Mouse (Mus musculus) cerebellum, postnatal 36 days (tissue): ENCODE data around the gene Txndc9.

ENCODE experiments used
- DNase-seq, 2 experiments: peaks; one replicate each; pipeline ENCODE4 v3.0.0; 2021 to 2022; ENCODE audit warnings: mixed read lengths in 2 of 2

The Txndc9 gene

DNA sequence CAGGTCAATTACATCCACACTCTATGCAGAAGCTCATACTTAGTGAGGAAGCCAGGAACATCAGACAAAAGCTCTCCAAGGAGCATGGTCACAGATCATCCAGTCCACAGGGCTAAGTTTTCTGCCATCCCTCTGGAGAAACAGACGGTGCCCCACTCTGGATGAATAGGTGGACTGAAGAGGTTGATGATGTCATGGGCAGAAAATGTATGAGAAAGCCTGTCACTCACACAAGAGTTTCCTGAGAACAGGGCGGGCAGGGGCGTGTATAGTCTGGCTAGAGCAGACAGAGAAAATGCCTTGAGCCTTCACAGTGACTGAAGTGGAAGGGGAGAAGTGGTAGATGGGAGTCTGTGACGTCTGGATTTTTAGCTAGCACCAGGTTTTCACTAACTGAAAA is 26.2 kb downstream of the Txndc9 start:
- DNase-seq = no peak

DNA sequence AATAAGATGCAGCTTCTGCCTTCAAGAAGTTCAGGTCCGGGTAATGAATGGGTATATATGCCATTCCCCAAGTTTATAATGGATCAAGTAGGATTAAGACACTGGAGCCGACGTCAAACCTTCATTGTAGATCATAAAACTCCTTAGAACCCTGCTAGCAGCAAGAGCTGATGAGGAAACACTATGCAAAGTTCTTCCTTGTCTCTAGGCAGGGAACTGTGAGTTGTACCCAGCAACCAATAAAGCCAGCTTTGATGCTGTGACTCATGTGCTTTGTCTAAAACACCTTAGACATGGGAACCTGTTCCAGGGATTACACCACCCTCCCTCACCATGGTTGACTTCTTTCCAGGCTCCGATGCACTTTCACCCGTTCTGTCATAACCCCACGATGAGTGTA is 28.9 kb downstream of the Txndc9 start:
- DNase-seq = no peak

DNA sequence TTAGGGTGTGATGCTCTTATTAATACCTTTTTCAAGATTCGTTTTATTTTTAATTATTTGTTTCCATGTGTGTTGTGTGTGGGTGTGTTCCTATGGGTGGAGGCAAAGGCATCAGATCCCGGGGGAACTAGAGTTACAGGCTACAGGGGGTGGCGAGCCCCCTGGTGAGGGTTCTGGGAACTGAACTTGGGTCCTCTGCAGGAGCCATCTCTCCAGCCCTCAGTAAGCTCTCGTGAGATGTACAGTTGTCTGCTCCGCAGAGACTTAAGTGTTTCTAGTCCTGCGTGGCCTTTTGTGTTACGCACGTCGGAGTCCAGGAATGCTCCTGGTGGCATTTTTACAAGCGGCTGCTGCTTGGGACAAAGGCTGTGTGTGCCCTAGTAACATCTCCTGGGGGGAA is 32.1 kb downstream of the Txndc9 start:
- DNase-seq = no peak

DNA sequence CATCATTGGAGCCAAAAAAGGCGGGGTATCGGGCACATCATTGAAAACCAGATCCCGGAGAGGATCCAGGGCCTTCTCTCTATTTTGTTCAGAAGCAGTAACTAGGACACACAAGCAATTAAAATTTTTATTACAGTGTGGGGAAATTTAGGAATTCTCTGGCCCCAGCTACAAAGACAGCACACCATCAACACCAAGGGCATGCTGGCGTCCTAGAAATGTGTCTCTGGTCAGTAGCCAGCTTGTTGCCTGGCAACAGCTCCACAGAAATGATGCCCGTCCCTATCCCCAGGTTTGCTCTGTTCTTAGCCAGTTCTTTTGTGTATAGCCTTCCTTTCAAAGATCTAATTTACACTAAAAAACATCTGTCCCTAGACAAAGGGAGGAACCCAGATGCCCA is 38.2 kb downstream of the Txndc9 start:
- DNase-seq = peak; percentile 21 to 23

DNA sequence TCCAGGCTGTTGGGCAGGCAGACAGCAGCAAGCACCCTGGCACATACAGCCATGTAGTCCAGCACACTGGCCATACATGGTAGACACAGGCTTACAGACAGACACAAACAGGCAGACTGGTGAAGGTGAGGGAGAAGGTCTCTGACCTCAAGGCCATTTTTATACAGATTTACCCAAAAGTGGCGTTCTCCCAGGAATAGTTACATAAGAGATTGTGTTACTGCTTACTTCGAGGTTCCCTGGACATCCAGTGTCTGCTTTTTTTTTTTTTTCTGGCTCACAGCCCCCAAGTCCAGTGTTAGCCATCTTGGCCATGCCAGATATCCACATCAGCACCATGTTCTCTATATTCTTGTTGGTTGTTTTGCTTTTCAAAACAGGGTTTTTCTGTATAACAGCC is 39.2 kb downstream of the Txndc9 start:
- no peak for DNase-seq

DNA sequence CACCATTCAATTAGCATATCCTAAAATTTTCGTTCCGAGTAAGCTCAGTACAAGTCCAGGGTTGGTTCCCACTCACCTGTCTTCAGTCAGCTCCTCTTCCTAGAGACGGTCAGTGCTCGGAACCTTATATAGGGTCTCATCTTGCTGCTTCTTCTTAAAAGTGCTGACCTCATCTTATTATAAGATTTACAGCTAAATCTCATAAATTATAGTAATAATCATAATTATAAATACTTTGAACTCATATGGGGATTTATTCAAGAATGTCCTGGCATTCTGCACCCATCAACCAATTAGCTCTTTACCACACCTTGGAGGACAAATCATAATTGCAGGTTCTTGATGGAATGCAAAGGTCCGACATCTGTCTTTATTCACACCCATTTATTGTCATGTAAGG is 40.0 kb downstream of the Txndc9 start, which contains the start of gene Lyg1:
Gene Lyg1, minus strand, starts transcription at position 101 of the 400 bp plus-strand sequence.
- no peak for DNase-seq

DNA sequence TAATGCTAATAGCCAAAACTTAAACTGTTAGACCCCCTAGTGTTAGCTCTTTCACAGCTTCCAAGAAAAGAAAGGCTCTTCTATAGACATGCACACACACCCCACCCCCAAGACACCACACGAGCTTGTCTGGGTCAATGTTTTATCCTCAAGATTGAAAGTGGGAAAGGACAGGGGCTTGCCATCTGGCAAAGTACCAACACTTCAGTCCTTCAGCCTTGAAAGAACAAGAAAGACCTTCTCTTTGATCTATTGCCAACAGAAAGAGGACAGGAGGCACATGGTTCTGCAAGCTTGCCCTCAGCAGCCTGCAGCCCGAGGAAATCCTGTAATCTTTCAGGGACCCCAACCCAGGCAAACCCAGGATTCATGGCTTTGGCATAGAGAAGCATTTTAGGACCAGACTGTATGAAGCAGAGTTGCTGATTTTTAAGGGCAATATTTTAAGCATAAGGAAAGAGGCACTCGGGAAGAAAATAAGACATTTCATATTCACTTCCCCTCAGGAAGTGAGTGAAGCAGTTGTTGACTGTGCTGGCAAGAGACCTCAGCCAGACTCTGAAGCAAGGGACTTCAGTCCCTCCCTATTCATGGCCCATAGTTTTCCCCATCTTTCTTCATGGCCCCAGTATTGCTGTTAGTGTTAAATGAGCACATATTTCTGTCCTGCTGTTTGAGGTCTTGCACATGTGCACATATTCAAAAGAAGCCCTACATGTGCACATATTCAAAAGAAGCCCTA is 40.8 kb downstream of the Txndc9 start:
- DNase-seq = no peak

DNA sequence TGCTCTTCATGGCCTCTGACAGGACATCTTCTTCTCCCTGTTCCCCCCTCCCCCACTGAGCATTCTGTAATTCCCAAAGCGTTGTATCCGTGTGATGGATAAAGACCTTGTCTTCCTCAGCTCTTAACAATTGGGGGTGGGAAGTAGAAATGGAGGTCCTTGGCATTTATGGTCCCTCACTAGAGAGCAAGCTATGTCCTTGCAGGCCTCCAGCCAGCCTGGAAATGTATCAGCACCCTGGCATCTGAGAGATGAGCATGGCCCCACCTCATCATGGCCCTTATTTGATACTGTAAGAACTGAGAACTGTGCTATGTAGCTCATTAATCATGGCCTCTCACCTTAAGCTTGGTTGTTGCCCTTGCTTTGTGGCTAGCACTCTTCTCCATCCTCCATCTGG is 42.4 kb downstream of the Txndc9 start:
- no peak for DNase-seq

DNA sequence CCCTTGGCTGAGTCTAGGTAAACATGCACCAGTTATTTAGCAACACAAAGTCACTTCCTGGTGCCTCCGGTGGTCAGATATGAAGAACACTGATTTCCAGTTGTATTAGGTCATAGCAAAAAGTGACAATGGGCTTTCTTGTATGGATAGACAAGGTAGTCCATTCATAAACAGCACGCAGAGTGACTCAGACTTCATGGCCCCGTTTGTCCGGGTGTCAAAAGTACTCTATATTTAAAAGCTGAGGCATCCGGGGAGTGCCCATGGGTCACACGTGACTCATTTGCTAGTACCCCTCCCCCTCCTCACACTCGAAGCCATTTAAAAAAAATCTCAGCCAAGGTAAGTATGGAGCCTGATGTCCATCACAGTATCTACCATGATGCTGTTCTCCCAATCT is 42.9 kb downstream of the Txndc9 start:
- no peak for DNase-seq

DNA sequence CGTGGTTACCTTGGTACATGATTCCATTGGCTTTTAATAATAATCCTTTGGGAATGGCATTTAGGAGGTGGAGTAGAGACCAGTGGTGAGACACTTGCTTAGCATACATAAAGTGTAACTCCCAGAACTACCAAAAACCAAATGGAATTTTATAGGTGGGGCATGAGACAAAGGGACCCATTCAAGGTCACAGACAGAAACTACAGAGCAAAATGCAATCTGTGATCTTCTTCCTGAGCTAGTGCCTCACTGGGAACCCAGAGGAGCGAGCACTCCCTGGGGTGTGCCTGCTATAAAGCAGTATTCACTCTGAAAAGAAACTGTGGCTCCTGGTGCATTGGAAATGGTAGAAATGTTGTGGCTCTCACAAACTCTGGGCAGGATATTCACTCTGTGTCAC is 48.8 kb downstream of the Txndc9 start:
- no peak for DNase-seq
